Mouse (Mus musculus): ENCODE data around the gene Bhlhe41.

GRCm38 (mm10) chr6:145846076-145846475, 19.3 kb downstream of the Bhlhe41 start:
- no peak for TF ChIP-seq CTCF (IDR thresholded peaks at IDR 0.05; ENCODE audit: insufficient read depth, low read depth, low read length)
- TF ChIP-seq POLR2A (IDR thresholded peaks at IDR 0.05; ENCODE audit: insufficient read depth, low read depth, low read length): no peak
